Mouse (Mus musculus): ENCODE results near the gene Gbf1. TPM values are rescaled to one million over a fixed set of nuclear protein-coding genes. Genes with fewer than 3 reads are reported as not detected.

Gbf1 gene
- polyA plus RNA-seq, 1 experiment from 2014 or later, result 65.1 TPM

- Histone ChIP-seq H3K9ac (replicated peaks; ENCODE audit: low read depth, low read length) (no peak overlapping the region), H3K36me3 (ENCODE audit: control insufficient read depth, insufficient read depth) (peaks cover 9% of the 10 kb centered on the region), H3K4me2 (ENCODE audit: low read length) (no peak overlapping the region), H3K4me1 (replicated peaks; ENCODE audit: control insufficient read depth, insufficient read depth, low read length) (peaks cover 31% of the 10 kb centered on the region), H3K27ac (ENCODE audit: low read length) (no peak overlapping the region), H3K9me3 (ENCODE audit: control insufficient read depth, low read length) (no peaks in the 10 kb centered on the region), H3K27me3 (replicated peaks; ENCODE audit: control insufficient read depth, insufficient read depth, low read length) (no peaks in the 10 kb centered on the region), H3K4me3 (replicated peaks; ENCODE audit: low read length) (no peak overlapping the region)
- 30% methylated on average over 7 of the region's 7 CpGs for WGBS
- ATAC-seq, result no peak
Measured at GRCm38 (mm10) chr19:46332721-46333339, 180.5 kb downstream of the Gbf1 start.

- 79% methylated on average over 3 of the region's 3 CpGs for WGBS
- no peaks in the 10 kb centered on the region for H3K27me3 ChIP-seq (replicated peaks; ENCODE audit: control insufficient read depth, insufficient read depth, low read length)
- ATAC-seq, result no peak
- H3K4me3 ChIP-seq (replicated peaks; ENCODE audit: low read length), result no peak overlapping the region
- H3K36me3 ChIP-seq (ENCODE audit: control insufficient read depth, insufficient read depth), result peaks cover 9% of the 10 kb centered on the region
- no peak overlapping the region for H3K4me2 ChIP-seq (ENCODE audit: low read length)
- no peak overlapping the region for H3K27ac ChIP-seq (ENCODE audit: low read length)
- peaks cover 33% of the 10 kb centered on the region for H3K4me1 ChIP-seq (replicated peaks; ENCODE audit: control insufficient read depth, insufficient read depth, low read length)
- no peaks in the 10 kb centered on the region for H3K9me3 ChIP-seq (ENCODE audit: control insufficient read depth, low read length)
- no peak overlapping the region for H3K9ac ChIP-seq (replicated peaks; ENCODE audit: low read depth, low read length)
Measured at GRCm38 (mm10) chr19:46333906-46334305, 181.6 kb downstream of the Gbf1 start.

Other genes starting within 250 kb of the Gbf1 start
- gene Armh3, start 154.0 kb upstream of the Gbf1 start, polyA plus RNA-seq (2015; fragmentation: Nextera tagmentation; extraction: Ambion mirVana), result 23.8 and 25.3 TPM in 2 replicates
- 3.4 and 3.7 TPM in 2 replicates for gene Hps6, start 149.0 kb upstream of the Gbf1 start, polyA plus RNA-seq (2015; fragmentation: Nextera tagmentation; extraction: Ambion mirVana)
- 21.8 and 25.9 TPM in 2 replicates for gene Pprc1, start 107.6 kb upstream of the Gbf1 start, polyA plus RNA-seq (2015; fragmentation: Nextera tagmentation; extraction: Ambion mirVana)
- gene Ldb1, start 107.3 kb upstream of the Gbf1 start, polyA plus RNA-seq (2015; fragmentation: Nextera tagmentation; extraction: Ambion mirVana), result 120 and 130 TPM in 2 replicates
- gene Nolc1, start 76.6 kb upstream of the Gbf1 start, polyA plus RNA-seq (2015; fragmentation: Nextera tagmentation; extraction: Ambion mirVana), result 79.5 and 80.8 TPM in 2 replicates
- gene Elovl3, start 20.6 kb upstream of the Gbf1 start, polyA plus RNA-seq (2015; fragmentation: Nextera tagmentation; extraction: Ambion mirVana), result not detected in 2 replicates
- gene Pitx3, start 4.2 kb upstream of the Gbf1 start, polyA plus RNA-seq (2015; fragmentation: Nextera tagmentation; extraction: Ambion mirVana), result 0.24 TPM in 1 of 2 replicates, not detected in the other
- gene Nfkb2, start 151.8 kb downstream of the Gbf1 start, polyA plus RNA-seq (2015; fragmentation: Nextera tagmentation; extraction: Ambion mirVana), result 1.8 and 1.9 TPM in 2 replicates
- 74.1 and 89.8 TPM in 2 replicates for gene Psd, start 174.6 kb downstream of the Gbf1 start, polyA plus RNA-seq (2015; fragmentation: Nextera tagmentation; extraction: Ambion mirVana)
- 40.1 and 44.2 TPM in 2 replicates for gene Fbxl15, start 175.7 kb downstream of the Gbf1 start, polyA plus RNA-seq (2015; fragmentation: Nextera tagmentation; extraction: Ambion mirVana)
- 375 and 392 TPM in 2 replicates for gene Cuedc2, start 186.2 kb downstream of the Gbf1 start, polyA plus RNA-seq (2015; fragmentation: Nextera tagmentation; extraction: Ambion mirVana)
- gene Mfsd13a, start 188.6 kb downstream of the Gbf1 start, polyA plus RNA-seq (2015; fragmentation: Nextera tagmentation; extraction: Ambion mirVana), result 12.2 and 12.3 TPM in 2 replicates
- 2.1 and 3.0 TPM in 2 replicates for gene 2310034G01Rik, start 197.8 kb downstream of the Gbf1 start, polyA plus RNA-seq (2015; fragmentation: Nextera tagmentation; extraction: Ambion mirVana)
- 400 and 401 TPM in 2 replicates for gene Actr1a, start 243.2 kb downstream of the Gbf1 start, polyA plus RNA-seq (2015; fragmentation: Nextera tagmentation; extraction: Ambion mirVana)
- gene Sufu, start 244.4 kb downstream of the Gbf1 start, polyA plus RNA-seq (2015; fragmentation: Nextera tagmentation; extraction: Ambion mirVana), result 26.4 and 32.3 TPM in 2 replicates

Data from forebrain, embryonic 16.5 days (tissue).